Mouse (Mus musculus) heart, postnatal 36 days (tissue): ENCODE results near the gene Casc4. TPM values are rescaled to one million over a fixed set of nuclear protein-coding genes. Genes with fewer than 3 reads are reported as not detected.
"Not testable (repeated sequence)": the region's sequence is repeated elsewhere in the genome, so short reads cannot be mapped to it uniquely, and the experiment has no call there.

ENCODE experiments used
- DNase-seq, 2 experiments: peaks; one replicate each; pipeline ENCODE4 v3.0.0; 2021 to 2022
- intact Hi-C: fragments of 180-260 bp; cut with DNase I; formaldehyde crosslinking; loops from one replicate; pipeline ENCODE4 v1.15.1; 2025
- total RNA-seq, 2 experiments: library from RNA; stranded (reverse); gene quantifications; 2 replicates each; pipeline ENCODE4 v1.2.3; 2021

Gene Casc4
- total RNA-seq, 2 experiments from 2014 or later: 11.2 to 12.8 TPM

DNA sequence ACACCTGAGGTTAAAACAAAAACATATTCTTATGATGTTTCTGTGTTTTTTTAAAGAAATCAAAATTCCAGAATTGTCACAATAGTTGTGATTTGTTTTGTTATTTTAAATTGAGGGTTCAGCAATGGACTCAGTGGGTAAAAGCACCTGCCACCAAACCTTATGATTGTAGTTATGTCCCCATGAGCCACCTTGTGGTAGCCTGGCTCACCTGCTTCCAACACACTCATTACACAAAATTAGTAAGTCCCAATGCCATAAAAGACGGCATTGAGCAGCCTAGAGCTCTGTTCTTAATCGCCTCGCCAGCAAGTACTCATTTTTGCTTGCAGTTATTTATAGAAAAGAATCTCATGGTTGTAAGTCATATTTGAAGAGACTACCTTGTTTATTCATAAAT, 43.2 kb downstream of the Casc4 start:
- no peak for DNase-seq
- intact Hi-C loops: no loop called here

DNA sequence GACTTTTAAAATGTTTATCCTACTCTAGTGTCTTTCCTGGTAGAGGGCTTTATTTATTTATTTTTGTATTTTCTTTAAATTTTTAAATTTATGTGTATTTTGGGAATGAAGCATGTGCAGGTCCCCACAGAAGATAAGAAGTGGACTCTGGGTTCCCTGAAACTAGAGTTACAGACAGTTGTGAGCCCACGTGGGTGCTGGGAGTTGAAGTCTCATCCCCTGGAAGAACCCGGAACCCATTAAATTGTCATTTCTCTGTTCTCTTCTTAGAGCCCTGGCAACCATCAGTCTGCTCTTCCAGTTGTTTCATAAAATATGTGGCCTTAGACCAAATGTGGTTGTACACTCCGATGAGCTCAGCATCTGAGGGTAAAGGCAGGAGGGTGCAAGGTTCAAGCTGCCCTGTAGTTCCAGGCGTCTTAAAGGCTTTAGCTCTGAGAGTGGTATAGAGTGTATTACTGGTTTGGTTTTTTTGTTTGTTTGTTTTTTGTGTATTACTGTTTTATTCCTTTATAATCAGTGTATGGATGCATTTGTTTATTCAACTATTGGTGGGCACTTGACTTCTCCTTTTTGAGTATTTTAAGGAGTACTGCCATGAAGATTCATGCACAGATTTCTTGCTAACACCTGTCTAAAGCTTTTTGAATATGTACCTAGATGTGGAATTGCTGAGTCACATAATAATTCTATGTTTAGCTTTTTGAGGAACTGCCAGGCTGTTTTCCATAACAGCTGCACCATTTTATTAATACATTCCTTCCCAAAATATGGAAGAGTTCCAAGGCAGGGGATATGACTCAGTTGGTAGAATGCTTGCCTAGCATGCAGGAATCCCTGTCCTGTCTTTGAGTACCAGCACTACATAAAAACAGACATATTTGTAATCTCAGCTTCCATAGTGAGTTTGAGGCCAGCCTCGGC, 49.5 kb downstream of the Casc4 start:
- intact Hi-C loops: no loop called here
- no peak for DNase-seq

DNA sequence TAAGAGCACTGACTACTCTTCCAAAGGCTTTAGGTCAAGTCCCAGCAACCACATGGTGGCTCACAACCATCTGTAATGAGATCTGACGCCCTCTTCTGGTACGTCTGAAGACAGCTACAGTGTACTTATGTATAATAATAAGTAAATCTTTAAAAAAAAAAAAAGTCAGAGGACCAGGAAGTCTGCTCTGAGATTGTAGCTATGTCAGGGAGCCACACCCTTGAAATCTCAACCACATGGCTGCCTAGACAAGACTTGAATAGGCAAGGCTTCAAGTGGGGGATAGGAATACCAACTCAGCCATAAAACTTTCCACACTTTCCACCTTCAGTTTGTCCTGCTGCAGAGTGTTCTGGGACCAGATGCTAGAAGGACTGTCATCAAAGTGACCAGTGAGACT, 70.9 kb downstream of the Casc4 start:
- intact Hi-C loops, DNase-seq: not testable (repeated sequence)

DNA sequence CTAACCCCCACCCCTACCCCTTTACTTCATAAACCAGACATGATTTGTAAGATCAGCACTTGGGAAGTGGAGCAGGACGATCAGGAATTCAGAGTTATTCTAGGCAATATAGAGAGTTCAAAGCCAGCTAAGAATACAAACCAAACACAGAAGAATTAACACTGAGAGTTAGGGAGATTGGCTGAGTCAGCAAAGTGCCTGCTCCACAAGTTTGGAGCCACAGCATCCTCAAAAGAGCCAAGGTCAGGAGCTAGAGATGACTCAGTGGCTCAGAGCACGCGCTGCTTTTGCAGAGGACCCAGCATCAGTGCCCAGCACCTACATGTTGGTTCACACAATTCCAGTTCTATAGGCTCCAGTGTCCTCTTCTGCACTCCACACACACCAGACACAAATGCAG, 76.6 kb downstream of the Casc4 start:
- no peak for DNase-seq
- intact Hi-C loops: no loop called here

DNA sequence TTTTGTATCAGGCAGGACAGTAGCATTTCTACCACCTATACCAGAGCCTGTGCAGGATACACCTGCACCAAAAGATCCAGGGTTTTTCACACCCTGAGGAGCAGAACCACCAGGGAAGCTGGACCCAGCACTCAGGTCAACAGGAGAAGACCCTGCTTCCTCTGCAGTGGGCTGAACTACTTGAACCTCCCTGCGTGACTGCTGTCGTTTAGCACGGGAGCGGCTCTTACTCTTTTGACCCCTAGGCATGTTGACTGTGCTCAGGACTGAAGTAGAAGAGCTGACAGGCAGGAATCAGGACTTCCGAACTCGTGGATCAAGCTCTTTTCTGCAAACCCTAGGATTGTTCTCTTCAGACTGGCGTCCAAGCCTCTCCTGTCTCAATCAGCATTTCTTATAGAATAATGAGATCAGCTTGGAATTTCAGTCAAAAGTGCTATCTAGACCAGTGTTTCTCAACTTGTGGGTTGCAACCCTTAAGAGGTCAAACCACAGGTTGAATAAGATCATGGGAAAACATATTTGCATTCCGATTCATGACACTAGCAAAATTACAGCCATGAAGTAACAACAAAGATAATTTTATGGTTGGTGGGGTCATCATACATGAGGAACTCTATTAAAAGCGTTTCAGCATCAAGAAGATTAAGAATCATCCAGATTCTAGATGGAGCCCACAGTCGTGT, 88.3 kb downstream of the Casc4 start:
- intact Hi-C loops: loop anchor here (10.0 kb wide), 1 partner anchor 410 kb away; the partner anchor contains the start of gene Shf
- no peak for DNase-seq

DNA sequence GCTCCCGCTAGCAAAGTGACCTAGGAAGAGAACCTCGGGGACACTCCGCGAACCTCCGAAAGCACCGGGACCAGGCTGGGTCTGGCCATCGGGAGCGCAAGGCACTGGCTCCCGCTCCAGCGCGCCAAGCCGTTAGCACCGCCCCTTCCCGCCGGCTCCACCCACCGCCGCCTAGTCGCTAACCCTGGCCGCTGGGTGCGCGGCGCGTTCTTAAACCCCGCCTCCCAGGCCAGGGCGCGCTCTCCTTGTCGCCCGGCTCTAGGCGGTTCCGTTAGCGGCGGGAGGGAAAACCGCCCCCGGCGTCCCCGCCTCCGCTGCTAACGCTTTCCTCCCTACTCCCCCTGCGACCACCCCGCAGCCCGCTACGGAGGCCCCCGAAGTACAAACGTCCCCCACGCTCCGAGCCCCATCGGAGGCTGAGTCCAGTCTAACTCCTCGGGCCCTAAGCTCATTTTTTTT, 89.0 kb downstream of the Casc4 start, which contains the start of the genes Ctdspl2 and Mageb3:
Gene Ctdspl2 (plus strand): TSS at position 237 of the 459 bp plus-strand sequence.
Gene Mageb3 (minus strand): TSS at position 328 of the 459 bp plus-strand sequence.
- DNase-seq: peak; percentile 97 to 98
- intact Hi-C loops: loop anchor here (1.0 to 10.0 kb wide), 2 partner anchors 73 to 409 kb away; partner anchors contain the start of genes Eif3j1 and Shf

DNA sequence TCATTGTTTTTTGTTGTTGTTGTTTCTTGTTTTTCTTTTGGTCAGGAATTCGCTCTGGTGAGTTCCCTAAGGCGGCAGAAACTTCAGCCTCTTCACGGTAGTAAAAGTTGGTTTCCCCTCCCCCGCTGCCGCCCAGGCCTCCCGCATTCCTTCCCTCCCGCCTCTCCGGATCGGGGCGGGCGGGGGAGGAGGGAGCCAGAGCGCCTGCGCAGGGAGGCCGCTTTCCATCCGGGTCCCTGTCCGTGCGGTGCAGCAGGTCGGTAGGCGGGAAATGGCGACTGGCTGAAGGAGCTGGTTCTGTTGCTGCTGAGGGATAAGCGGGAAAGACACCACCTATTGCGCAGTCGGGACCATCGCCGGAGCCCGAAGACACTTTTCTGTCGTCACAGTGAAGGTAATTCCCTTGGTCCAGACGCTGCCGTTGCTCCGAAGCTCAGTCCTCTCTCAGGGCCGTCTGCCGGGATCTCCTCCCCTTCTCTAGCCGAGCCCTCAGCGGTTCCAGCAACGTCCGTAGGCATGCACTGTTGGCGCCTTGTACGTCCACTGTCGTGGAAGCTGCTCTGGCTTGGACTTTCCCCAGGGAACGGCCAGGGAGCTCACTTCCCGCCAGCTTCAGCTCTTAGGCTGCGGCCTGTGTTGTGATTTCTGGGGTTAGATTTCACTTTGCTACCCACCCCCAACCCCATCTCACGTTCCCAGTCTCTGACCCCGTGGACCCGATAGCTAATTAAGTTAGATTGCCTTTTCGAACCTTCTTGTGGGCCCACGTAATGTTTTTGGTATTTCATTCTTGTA, 89.7 kb downstream of the Casc4 start:
- intact Hi-C loops: loop anchor here (1.0 to 10.0 kb wide), 2 partner anchors 72 to 408 kb away; partner anchors contain the start of genes Eif3j1 and Shf

DNA sequence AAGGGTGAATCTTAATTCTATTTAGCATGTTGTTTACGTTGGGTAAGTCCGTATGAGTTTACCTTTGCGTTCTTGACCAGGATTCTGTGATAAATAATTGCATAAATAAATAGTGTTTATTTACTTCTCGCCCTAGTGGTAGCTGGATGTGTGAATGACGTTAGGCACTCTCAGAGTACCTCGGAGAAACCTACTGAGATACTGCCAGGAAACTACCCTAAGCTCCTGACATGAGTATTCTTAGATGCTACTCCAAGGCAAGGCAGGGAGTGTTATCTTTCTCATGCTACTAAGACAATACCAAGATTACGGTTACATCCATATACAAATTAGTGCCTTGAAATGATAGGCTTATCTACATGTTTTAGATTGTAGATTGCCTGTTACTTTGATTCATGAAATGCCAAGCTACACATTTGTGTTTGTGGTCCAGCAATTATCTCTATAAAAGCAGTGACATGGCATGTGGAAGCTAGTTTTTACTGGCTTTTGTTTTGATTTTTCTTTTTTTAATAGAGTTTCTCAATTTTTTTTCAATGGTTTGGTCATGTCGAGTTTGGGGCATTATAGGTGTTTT, 90.5 kb downstream of the Casc4 start:
- intact Hi-C loops: loop anchor here (10.0 kb wide), 1 partner anchor 407 kb away; the partner anchor contains the start of gene Shf
- no peak for DNase-seq

More for the DNA sequence above, 89.7 kb downstream of the Casc4 start:
- DNase-seq: peak; percentile 95 to 96

Other genes starting within 250 kb of the Casc4 start
- gene Frmd5, start 59.9 kb upstream of the Casc4 start, total RNA-seq: 100 to 1,000 TPM; 131 to 163 TPM
- gene Ctdspl2, start 89.0 kb downstream of the Casc4 start, total RNA-seq: 10 to 100 TPM; 12.7 to 14.2 TPM
- not detected for gene Mageb3, start 89.1 kb downstream of the Casc4 start, total RNA-seq
- gene Eif3j1, start 161.6 kb downstream of the Casc4 start, total RNA-seq: 10 to 100 TPM; 22.7 to 23.8 TPM